Mouse (Mus musculus) small intestine, adult 2 months (tissue): ENCODE measurements around the gene Ccdc22.

Experiments used
- CTCF ChIP-seq: fragments of 200-500 bp; IDR thresholded peaks from 2 replicates; pipeline ENCODE4 v1.5.1; 2012; ENCODE audit warnings: low read depth, mild to moderate bottlenecking, control low read depth, inconsistent platforms, low read length, moderate library complexity, mixed read lengths; ENCODE audit not compliant: insufficient replicate concordance, insufficient read length; ENCODE audit errors: extremely low read depth
- POLR2A ChIP-seq: fragments of 200-500 bp; IDR thresholded peaks from 2 replicates; pipeline ENCODE4 v1.6.1; 2012; ENCODE audit warnings: low read depth, mild to moderate bottlenecking, control low read depth, inconsistent platforms, low read length, moderate library complexity

- TF ChIP-seq CTCF, result no peak
- no peak for TF ChIP-seq POLR2A
Measured at GRCm38 (mm10) chrX:7604879-7605574, at the start of gene Ccdc22.
